Mouse (Mus musculus) C2C12 (cell line): ENCODE measurements at regions not wholly inside any gene's neighbourhood (a gene's known extent, or its start where the extent isn't known, plus 50 kb on each side); places are given as distances from the start of the nearest gene placed in this dataset.

Experiments used
- H3K27me3 ChIP-seq: one replicate; pipeline ENCODE4 v1.6.1; 2011; ENCODE audit not compliant: control insufficient read depth, insufficient read depth, insufficient read length
- H3K36me3 ChIP-seq: one replicate; pipeline ENCODE4 v1.6.1; 2011; ENCODE audit not compliant: control insufficient read depth, insufficient read depth
- H3K4me3 ChIP-seq: one replicate; pipeline ENCODE4 v1.5.1; 2011; ENCODE audit warnings: mild to moderate bottlenecking, control low read depth; ENCODE audit not compliant: poor library complexity, insufficient read depth, severe bottlenecking
- H3K79me2 ChIP-seq: one replicate; pipeline ENCODE4 v1.6.1; 2011; ENCODE audit not compliant: control insufficient read depth, insufficient read depth
- H3K79me3 ChIP-seq: one replicate; pipeline ENCODE4 v1.6.1; 2011; ENCODE audit warnings: low read depth, control low read depth
- H3ac ChIP-seq: one replicate; pipeline ENCODE3; 2011; ENCODE audit warnings: low read depth; ENCODE audit not compliant: control insufficient read depth, insufficient read length
- CEBPB ChIP-seq: IDR thresholded peaks from one replicate; pipeline ENCODE4 v1.6.1; 2011; ENCODE audit warnings: low read depth, mild to moderate bottlenecking, control low read depth, moderate library complexity
- CTCF ChIP-seq: IDR thresholded peaks from one replicate; pipeline ENCODE4 v1.5.1; 2011; ENCODE audit not compliant: control insufficient read depth, insufficient read depth, insufficient read length
- FOSL1 ChIP-seq: IDR thresholded peaks from one replicate; pipeline ENCODE4 v1.8.0; 2011; ENCODE audit warnings: mild to moderate bottlenecking, low read length; ENCODE audit not compliant: poor library complexity, insufficient read depth, severe bottlenecking
- MAX ChIP-seq: IDR thresholded peaks from one replicate; pipeline ENCODE4 v1.6.1; 2011; ENCODE audit warnings: mild to moderate bottlenecking, control low read depth
- MYOD1 ChIP-seq: IDR thresholded peaks from one replicate; pipeline ENCODE4 v1.6.1; 2011; ENCODE audit warnings: low read depth; ENCODE audit not compliant: control insufficient read depth, insufficient read length
- MYOG ChIP-seq: IDR thresholded peaks from one replicate; pipeline ENCODE4 v1.6.1; 2011; ENCODE audit not compliant: control insufficient read depth, insufficient read length; ENCODE audit errors: extremely low read depth
- USF1 ChIP-seq: IDR thresholded peaks from one replicate; pipeline ENCODE4 v1.6.1; 2011; ENCODE audit warnings: low read depth, mild to moderate bottlenecking, control low read depth, moderate library complexity

GRCm38 (mm10) chr8:87152068-87152915 is 267.2 kb upstream of the N4bp1 start:
- Histone ChIP-seq H3K4me3 (no peak overlapping the region), H3K79me2 (no peaks in the 10 kb centered on the region), H3K27me3 (peaks cover 3% of the 10 kb centered on the region), H3K36me3 (no peaks in the 10 kb centered on the region), H3K79me3 (no peaks in the 10 kb centered on the region), H3ac (no peak overlapping the region)
- TF ChIP-seq MYOG (no peak), MAX (no peak), CEBPB (no peak), FOSL1 (no peak), USF1 (no peak), CTCF (no peak), MYOD1 (no peak)

- Histone ChIP-seq H3K79me2 (no peaks in the 10 kb centered on the region), H3K79me3 (no peaks in the 10 kb centered on the region), H3K27me3 (no peaks in the 10 kb centered on the region), H3ac (no peak overlapping the region), H3K4me3 (no peak overlapping the region), H3K36me3 (no peaks in the 10 kb centered on the region)
- no peak for TF ChIP-seq MYOG
- TF ChIP-seq FOSL1, result no peak
- TF ChIP-seq CTCF, result no peak
- no peak for TF ChIP-seq USF1
Measured at GRCm38 (mm10) chr8:87148853-87149252, 263.8 kb upstream of the N4bp1 start.

- H3K79me2 ChIP-seq, result no peaks in the 10 kb centered on the region
- H3ac ChIP-seq, result no peak overlapping the region
- no peaks in the 10 kb centered on the region for H3K27me3 ChIP-seq
- H3K4me3 ChIP-seq, result no peak overlapping the region
- no peaks in the 10 kb centered on the region for H3K36me3 ChIP-seq
- H3K79me3 ChIP-seq, result no peaks in the 10 kb centered on the region
- TF ChIP-seq FOSL1, result no peak
- no peak for TF ChIP-seq USF1
- no peak for TF ChIP-seq MYOD1
- no peak for TF ChIP-seq CEBPB
- TF ChIP-seq MYOG, result no peak
- no peak for TF ChIP-seq CTCF
- no peak for TF ChIP-seq MAX
Measured at GRCm38 (mm10) chr8:87147704-87148103, 262.6 kb upstream of the N4bp1 start.

GRCm38 (mm10) chr8:87137412-87137811 is 252.4 kb upstream of the N4bp1 start:
- no peak overlapping the region for H3ac ChIP-seq
- no peaks in the 10 kb centered on the region for H3K79me3 ChIP-seq
- no peak overlapping the region for H3K4me3 ChIP-seq
- TF ChIP-seq CTCF, result no peak
- H3K36me3 ChIP-seq, result no peaks in the 10 kb centered on the region
- no peaks in the 10 kb centered on the region for H3K79me2 ChIP-seq
- no peaks in the 10 kb centered on the region for H3K27me3 ChIP-seq

- Histone ChIP-seq H3ac (no peak overlapping the region), H3K4me3 (no peak overlapping the region), H3K36me3 (no peaks in the 10 kb centered on the region), H3K79me2 (no peaks in the 10 kb centered on the region), H3K27me3 (no peaks in the 10 kb centered on the region), H3K79me3 (no peaks in the 10 kb centered on the region)
- no peak for TF ChIP-seq USF1
- no peak for TF ChIP-seq MAX
- TF ChIP-seq FOSL1, result no peak
- TF ChIP-seq MYOG, result no peak
- TF ChIP-seq MYOD1, result no peak
- TF ChIP-seq CTCF, result no peak
- no peak for TF ChIP-seq CEBPB
Measured at GRCm38 (mm10) chr8:87131716-87132115, 246.7 kb upstream of the N4bp1 start.

- H3ac ChIP-seq, result no peak overlapping the region
- no peaks in the 10 kb centered on the region for H3K27me3 ChIP-seq
- TF ChIP-seq CTCF (no peak), FOSL1 (no peak), MYOD1 (no peak), USF1 (no peak), CEBPB (no peak), MYOG (no peak), MAX (no peak)
- H3K79me2 ChIP-seq, result no peaks in the 10 kb centered on the region
- H3K4me3 ChIP-seq, result no peak overlapping the region
- no peaks in the 10 kb centered on the region for H3K36me3 ChIP-seq
- no peaks in the 10 kb centered on the region for H3K79me3 ChIP-seq
Measured at GRCm38 (mm10) chr8:87130691-87131090, 245.6 kb upstream of the N4bp1 start.
